Mouse (Mus musculus) heart, embryonic 12.5 days (tissue): ENCODE measurements around the gene Sdr9c7. TPM values are rescaled to one million over a fixed set of nuclear protein-coding genes. Genes with fewer than 3 reads are reported as not detected.

Experiments
- polyA plus RNA-seq: library from polyadenylated mRNA; unstranded; fragments of >200 nt; fragmentation: Nextera tagmentation; extraction: Ambion mirVana; gene quantifications from 2 replicates; pipeline ENCODE4 v1.2.1, GENCODE M21; 2016

The Sdr9c7 gene
- polyA plus RNA-seq, 1 experiment from 2014 or later = not detected

Other genes starting within 250 kb of the Sdr9c7 start
- 8.9 and 9.2 TPM in 2 replicates for gene Nemp1, start 231.6 kb upstream of the Sdr9c7 start, polyA plus RNA-seq
- 13.4 and 13.7 TPM in 2 replicates for gene Nab2, start 229.9 kb upstream of the Sdr9c7 start, polyA plus RNA-seq
- gene Myo1a, start 193.3 kb upstream of the Sdr9c7 start, polyA plus RNA-seq = 0.22 and 0.32 TPM in 2 replicates
- gene Tac2, start 174.0 kb upstream of the Sdr9c7 start, polyA plus RNA-seq = 4.4 and 16.9 TPM in 2 replicates
- gene Zbtb39, start 159.0 kb upstream of the Sdr9c7 start, polyA plus RNA-seq = 2.5 TPM in 2 replicates
- 22.2 and 23.4 TPM in 2 replicates for gene Gpr182, start 146.8 kb upstream of the Sdr9c7 start, polyA plus RNA-seq
- gene Rdh1, start 138.8 kb upstream of the Sdr9c7 start, polyA plus RNA-seq = not detected in 2 replicates
- gene Rdh16f1, start 138.7 kb upstream of the Sdr9c7 start, polyA plus RNA-seq = not detected in 2 replicates
- gene Rdh9, start 122.1 kb upstream of the Sdr9c7 start, polyA plus RNA-seq = 0.06 and 0.10 TPM in 2 replicates
- not detected in 2 replicates for gene Rdh16, start 97.4 kb upstream of the Sdr9c7 start, polyA plus RNA-seq
- not detected in 2 replicates for gene Rdh19, start 48.6 kb upstream of the Sdr9c7 start, polyA plus RNA-seq
- gene Rdh16f2, start 32.0 kb upstream of the Sdr9c7 start, polyA plus RNA-seq = not detected in 2 replicates
- not detected in 2 replicates for gene Rdh7, start 9.7 kb upstream of the Sdr9c7 start, polyA plus RNA-seq
- not detected in 2 replicates for gene Hsd17b6, start 109.1 kb downstream of the Sdr9c7 start, polyA plus RNA-seq
- 50.0 and 50.6 TPM in 2 replicates for gene Prim1, start 116.7 kb downstream of the Sdr9c7 start, polyA plus RNA-seq
- gene Naca, start 137.1 kb downstream of the Sdr9c7 start, polyA plus RNA-seq = 573 and 577 TPM in 2 replicates
- 363 and 375 TPM in 2 replicates for gene Ptges3, start 160.4 kb downstream of the Sdr9c7 start, polyA plus RNA-seq
- 4,835 and 4,880 TPM in 2 replicates for gene Atp5b, start 184.8 kb downstream of the Sdr9c7 start, polyA plus RNA-seq
- gene Baz2a, start 193.1 kb downstream of the Sdr9c7 start, polyA plus RNA-seq = 11.3 and 12.2 TPM in 2 replicates